Mouse (Mus musculus) left cerebral cortex, postnatal 25 days (tissue): ENCODE measurements around the gene Sgpp1. TPM values are rescaled to one million over a fixed set of nuclear protein-coding genes. Genes with fewer than 3 reads are reported as not detected.

Experiments used
- total RNA-seq, 2 experiments: library from RNA; stranded (reverse); gene quantifications; 2 replicates each; pipeline ENCODE4 v1.2.3; 2021

The Sgpp1 gene
- total RNA-seq, 2 experiments from 2014 or later: 30.2 to 31.4 TPM

Other genes with a start within 250 kb of the Sgpp1 start
- gene Ppp2r5e, start 139.5 kb downstream of the Sgpp1 start, total RNA-seq: 10 to 100 TPM; 77.2 to 78.7 TPM
- gene Wdr89, start 66.2 kb downstream of the Sgpp1 start, total RNA-seq: 1 to 10 TPM; 3.0 to 3.1 TPM
- 10 to 100 TPM; 18.6 to 22.0 TPM for gene Syne2, start 82.4 kb upstream of the Sgpp1 start, total RNA-seq